Mouse (Mus musculus) heart, postnatal 0 days (tissue): Measurements from ENCODE around the gene Irf3.
A peak's percentile ranks its signal among the peaks of the same experiment; 100 is the strongest.

Source experiments
- CTCF ChIP-seq: IDR thresholded peaks from 2 replicates; pipeline ENCODE4 v1.5.1; 2016; ENCODE audit warnings: antibody characterized with exemption, control low read depth, low read depth
- EP300 ChIP-seq: IDR thresholded peaks from 2 replicates; pipeline ENCODE4 v1.6.1; 2016; ENCODE audit warnings: antibody characterized with exemption, low read depth

DNA sequence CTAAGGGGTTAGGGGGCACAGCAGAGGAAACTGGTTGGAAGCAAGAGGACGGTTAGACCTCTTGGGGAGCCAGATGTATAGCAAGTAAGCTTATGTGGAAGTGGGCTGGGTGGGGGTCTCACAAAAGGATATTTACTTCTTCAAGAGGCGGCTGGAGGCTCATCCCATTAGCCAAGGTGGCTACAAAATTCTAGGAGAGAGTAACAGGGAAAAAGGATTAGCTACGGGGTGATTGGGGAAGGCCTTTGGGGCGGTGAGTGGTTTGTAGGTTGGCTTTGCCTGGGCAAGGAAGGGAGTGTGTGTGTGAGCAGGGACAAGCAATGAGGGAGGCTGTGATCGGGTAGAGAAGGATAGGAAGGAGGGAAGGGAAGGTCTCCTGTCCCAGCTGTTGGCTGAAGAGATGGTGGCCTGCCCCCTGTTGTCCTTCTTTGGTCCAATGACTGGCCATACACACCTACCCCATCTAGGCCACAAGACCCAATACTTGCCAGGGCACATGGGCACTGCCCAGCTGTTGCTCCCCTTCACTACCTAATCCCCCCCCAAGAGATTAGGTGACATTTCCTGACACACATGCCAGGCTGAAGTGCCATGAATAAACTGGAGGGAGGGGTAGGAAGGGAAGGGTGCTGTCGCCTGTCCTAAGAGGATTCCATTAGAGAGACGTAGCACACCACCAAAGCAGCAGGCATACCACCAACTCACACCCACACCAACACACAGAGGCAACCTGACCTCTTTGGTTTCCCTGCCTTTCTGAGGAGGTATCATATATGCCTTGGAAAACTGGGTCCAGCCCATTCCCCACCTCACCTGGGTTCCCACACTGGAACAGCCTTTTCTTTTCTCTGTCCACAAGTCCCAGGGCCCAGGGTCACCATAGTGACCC lies 13.3 kb upstream of the Irf3 start:
- TF ChIP-seq EP300 (no peak), CTCF (0 out of 2 replicates have a peak, but pooled peaks have one; percentile 5)
